Mouse (Mus musculus) testis, adult 2 months (tissue): ENCODE results near the gene Spocd1.

Experiments used
- CTCF ChIP-seq: fragments of 200-500 bp; IDR thresholded peaks from 2 replicates; pipeline ENCODE4 v1.5.1; 2012; ENCODE audit warnings: low read depth, mild to moderate bottlenecking, inconsistent platforms, low read length, moderate library complexity; ENCODE audit not compliant: control insufficient read depth, insufficient read depth, insufficient replicate concordance
- POLR2A ChIP-seq: fragments of 200-500 bp; IDR thresholded peaks from 2 replicates; pipeline ENCODE4 v1.6.1; 2012; ENCODE audit warnings: low read depth, mild to moderate bottlenecking, inconsistent platforms, low read length, moderate library complexity; ENCODE audit not compliant: control insufficient read depth

GRCm38 (mm10) chr4:129970861-129971260 lies 41.8 kb downstream of the Spocd1 start:
- no peak for TF ChIP-seq CTCF
- no peak for TF ChIP-seq POLR2A
